Mouse (Mus musculus) hindbrain, embryonic 10.5 days (tissue): ENCODE measurements around the gene Cfap43. TPM values are rescaled to one million over a fixed set of nuclear protein-coding genes. Genes with fewer than 3 reads are reported as not detected.

Source experiments
- DNase-seq: peaks from one replicate; pipeline ENCODE4 v3.0.0-alpha.2; 2017; ENCODE audit warnings: low spot score
- H3K27ac ChIP-seq: fragments of 300-500 bp; sonication (generic); 2 replicates; pipeline ENCODE4 v1.5.1; 2016; ENCODE audit warnings: mild to moderate bottlenecking, moderate library complexity
- H3K27me3 ChIP-seq: fragments of 300-500 bp; sonication (generic); 2 replicates; pipeline ENCODE4 v1.6.1; 2016; ENCODE audit warnings: mild to moderate bottlenecking; ENCODE audit not compliant: poor library complexity, insufficient read depth, severe bottlenecking
- H3K36me3 ChIP-seq: fragments of 300-500 bp; sonication (generic); 2 replicates; pipeline ENCODE4 v1.6.1; 2016; ENCODE audit warnings: mild to moderate bottlenecking, moderate library complexity
- H3K4me1 ChIP-seq: fragments of 300-500 bp; sonication (generic); replicated peaks from 2 replicates; pipeline ENCODE4 v1.6.1; 2016; ENCODE audit warnings: mild to moderate bottlenecking
- H3K4me3 ChIP-seq: fragments of 300-500 bp; sonication (generic); 2 replicates; pipeline ENCODE4 v1.5.1; 2016; ENCODE audit warnings: mild to moderate bottlenecking, moderate library complexity
- H3K9me3 ChIP-seq: fragments of 300-500 bp; sonication (generic); 2 replicates; pipeline ENCODE4 v1.6.1; 2016; ENCODE audit warnings: mild to moderate bottlenecking, moderate library complexity
- WGBS: fragments of 180-500 bp; shearing (Covaris S2); methylation state at CpG from one replicate; pipeline ENCODE4 v1.1.7; 2016; 5-methylcytosine and 5-hydroxymethylcytosine counted together
- polyA plus RNA-seq: library from polyadenylated mRNA; unstranded; fragments of >200 nt; fragmentation: Nextera tagmentation; extraction: Ambion mirVana; gene quantifications from 2 replicates; pipeline ENCODE4 v1.2.1, GENCODE M21; 2016

The Cfap43 gene
- polyA plus RNA-seq, 1 experiment from 2014 or later: 1.0 TPM

GRCm38 (mm10) chr19:47909387-47910116 lies 9.5 kb downstream of the Cfap43 start:
- no peaks in the 10 kb centered on the region for H3K27me3 ChIP-seq
- no peaks in the 10 kb centered on the region for H3K9me3 ChIP-seq
- peaks cover 43% of the 10 kb centered on the region for H3K4me1 ChIP-seq
- peak overlapping the region; percentile 52 for H3K4me3 ChIP-seq
- peaks cover 36% of the 10 kb centered on the region for H3K36me3 ChIP-seq
- peak; percentile 76 for DNase-seq
- peak overlapping the region; percentile 97 for H3K27ac ChIP-seq
- WGBS: under 1% methylated on average over 10 of the region's 10 CpGs

GRCm38 (mm10) chr19:47908961-47909371 lies 10.1 kb downstream of the Cfap43 start:
- WGBS: 25% methylated on average over 6 of the region's 6 CpGs
- H3K36me3 ChIP-seq: peaks cover 37% of the 10 kb centered on the region

GRCm38 (mm10) chr19:47907596-47907995 lies 11.5 kb downstream of the Cfap43 start:
- WGBS: 91% methylated on average over 9 of the region's 9 CpGs
- Histone ChIP-seq H3K4me1 (peaks cover 57% of the 10 kb centered on the region), H3K36me3 (peaks cover 28% of the 10 kb centered on the region), H3K9me3 (no peaks in the 10 kb centered on the region), H3K27ac (0 out of 2 replicates have a peak overlapping the region, but pooled peaks have one; percentile 50), H3K27me3 (no peaks in the 10 kb centered on the region), H3K4me3 (no peak overlapping the region)
- DNase-seq: no peak

More at GRCm38 (mm10) chr19:47908961-47909371, 10.1 kb downstream of the Cfap43 start:
- H3K4me3 ChIP-seq: peak overlapping the region; percentile 52
- no peaks in the 10 kb centered on the region for H3K27me3 ChIP-seq
- no peaks in the 10 kb centered on the region for H3K9me3 ChIP-seq
- peak; percentile 20 for DNase-seq
- peaks cover 43% of the 10 kb centered on the region for H3K4me1 ChIP-seq
- H3K27ac ChIP-seq: peak overlapping the region; percentile 97

GRCm38 (mm10) chr19:47905603-47906002 lies 13.5 kb downstream of the Cfap43 start:
- Histone ChIP-seq H3K36me3 (peaks cover 12% of the 10 kb centered on the region), H3K27ac (0 out of 2 replicates have a peak overlapping the region, but pooled peaks have one; percentile 24), H3K9me3 (no peaks in the 10 kb centered on the region), H3K27me3 (no peaks in the 10 kb centered on the region), H3K4me1 (peaks cover 59% of the 10 kb centered on the region), H3K4me3 (no peak overlapping the region)
- no peak for DNase-seq
- WGBS: 88% methylated on average over 5 of the region's 5 CpGs

GRCm38 (mm10) chr19:47905081-47905480 lies 14.0 kb downstream of the Cfap43 start:
- no peak overlapping the region for H3K4me3 ChIP-seq
- WGBS: 85% methylated on average over 4 of the region's 4 CpGs
- H3K4me1 ChIP-seq: peaks cover 53% of the 10 kb centered on the region
- H3K9me3 ChIP-seq: no peaks in the 10 kb centered on the region
- peaks cover 17% of the 10 kb centered on the region for H3K36me3 ChIP-seq
- H3K27me3 ChIP-seq: no peaks in the 10 kb centered on the region
- DNase-seq: no peak
- H3K27ac ChIP-seq: peak overlapping the region; percentile 30; the same call in 1 of the 2 replicates

GRCm38 (mm10) chr19:47903679-47904078 lies 15.4 kb downstream of the Cfap43 start:
- H3K27me3 ChIP-seq: no peaks in the 10 kb centered on the region
- no peaks in the 10 kb centered on the region for H3K9me3 ChIP-seq
- peak overlapping the region; percentile 62; the same call in 1 of the 2 replicates for H3K27ac ChIP-seq
- H3K4me1 ChIP-seq: peaks cover 39% of the 10 kb centered on the region
- H3K4me3 ChIP-seq: no peak overlapping the region
- 62% methylated on average over 4 of the region's 4 CpGs for WGBS
- peaks cover 25% of the 10 kb centered on the region for H3K36me3 ChIP-seq
- DNase-seq: no peak

GRCm38 (mm10) chr19:47902316-47903201 lies 16.5 kb downstream of the Cfap43 start:
- no peak overlapping the region for H3K4me3 ChIP-seq
- H3K4me1 ChIP-seq: peaks cover 33% of the 10 kb centered on the region
- H3K27ac ChIP-seq: peak overlapping the region; percentile 62; the same call in 1 of the 2 replicates
- peaks cover 33% of the 10 kb centered on the region for H3K36me3 ChIP-seq
- no peaks in the 10 kb centered on the region for H3K9me3 ChIP-seq
- DNase-seq: no peak
- H3K27me3 ChIP-seq: no peaks in the 10 kb centered on the region
- 70% methylated on average over 13 of the region's 13 CpGs for WGBS

- DNase-seq: no peak
- peaks cover 33% of the 10 kb centered on the region for H3K4me1 ChIP-seq
- 88% methylated on average over 10 of the region's 10 CpGs for WGBS
- no peaks in the 10 kb centered on the region for H3K27me3 ChIP-seq
- H3K36me3 ChIP-seq: peaks cover 48% of the 10 kb centered on the region
- no peaks in the 10 kb centered on the region for H3K9me3 ChIP-seq
- H3K27ac ChIP-seq: no peak overlapping the region
- H3K4me3 ChIP-seq: no peak overlapping the region
Observed at GRCm38 (mm10) chr19:47900558-47900957, 18.5 kb downstream of the Cfap43 start.

- Histone ChIP-seq H3K27me3 (no peaks in the 10 kb centered on the region), H3K36me3 (peaks cover 53% of the 10 kb centered on the region)
- WGBS: 66% methylated on average over 6 of the region's 6 CpGs
Observed at GRCm38 (mm10) chr19:47900012-47900411, 19.1 kb downstream of the Cfap43 start.

GRCm38 (mm10) chr19:47898472-47899079 lies 20.5 kb downstream of the Cfap43 start:
- 92% methylated on average over 8 of the region's 8 CpGs for WGBS
- Histone ChIP-seq H3K27me3 (no peaks in the 10 kb centered on the region), H3K36me3 (peaks cover 64% of the 10 kb centered on the region), H3K4me3 (no peak overlapping the region), H3K9me3 (no peaks in the 10 kb centered on the region), H3K27ac (no peak overlapping the region), H3K4me1 (peaks cover 20% of the 10 kb centered on the region)
- DNase-seq: no peak

More at GRCm38 (mm10) chr19:47900012-47900411, 19.1 kb downstream of the Cfap43 start:
- Histone ChIP-seq H3K9me3 (no peaks in the 10 kb centered on the region), H3K27ac (no peak overlapping the region), H3K4me1 (peaks cover 28% of the 10 kb centered on the region), H3K4me3 (no peak overlapping the region)
- DNase-seq: no peak

GRCm38 (mm10) chr19:47893092-47893491 lies 26.0 kb downstream of the Cfap43 start:
- no peaks in the 10 kb centered on the region for H3K9me3 ChIP-seq
- no peak overlapping the region for H3K4me3 ChIP-seq
- 96% methylated on average over 6 of the region's 6 CpGs for WGBS
- H3K27me3 ChIP-seq: no peaks in the 10 kb centered on the region
- H3K4me1 ChIP-seq: no peaks in the 10 kb centered on the region
- H3K36me3 ChIP-seq: peaks cover 55% of the 10 kb centered on the region
- H3K27ac ChIP-seq: no peak overlapping the region
- DNase-seq: no peak

GRCm38 (mm10) chr19:47891562-47892312 lies 27.4 kb downstream of the Cfap43 start:
- H3K27me3 ChIP-seq: no peaks in the 10 kb centered on the region
- no peak for DNase-seq
- no peak overlapping the region for H3K4me3 ChIP-seq
- H3K36me3 ChIP-seq: peaks cover 41% of the 10 kb centered on the region
- H3K4me1 ChIP-seq: no peaks in the 10 kb centered on the region
- H3K9me3 ChIP-seq: no peaks in the 10 kb centered on the region
- no peak overlapping the region for H3K27ac ChIP-seq
- 83% methylated on average over 11 of the region's 11 CpGs for WGBS
